Mouse (Mus musculus) neural tube, embryonic 15.5 days (tissue): Measurements from ENCODE around the gene Uts2r. TPM values are rescaled to one million over a fixed set of nuclear protein-coding genes. Genes with fewer than 3 reads are reported as not detected.

Source experiments
- ATAC-seq: fragments of 200-750 bp; cut with Nextera tagmentation; 2 replicates; pipeline ENCODE4 v1.8.0; 2017; ENCODE audit warnings: mild to moderate bottlenecking, moderate TSS enrichment, moderate library complexity; ENCODE audit not compliant: low FRiP score
- H3K27ac ChIP-seq: fragments of 300-500 bp; sonication (generic); replicated peaks from 2 replicates; pipeline ENCODE4 v1.5.1; 2015; ENCODE audit warnings: mild to moderate bottlenecking, inconsistent platforms
- H3K27me3 ChIP-seq: fragments of 300-500 bp; sonication (generic); replicated peaks from 2 replicates; pipeline ENCODE4 v1.6.1; 2015; ENCODE audit warnings: inconsistent platforms
- H3K36me3 ChIP-seq: fragments of 300-500 bp; sonication (generic); 2 replicates; pipeline ENCODE4 v1.6.1; 2015; ENCODE audit warnings: inconsistent platforms
- H3K4me1 ChIP-seq: fragments of 300-500 bp; sonication (generic); 2 replicates; pipeline ENCODE4 v1.6.1; 2015; ENCODE audit warnings: inconsistent platforms
- H3K4me2 ChIP-seq: fragments of 300-500 bp; sonication (generic); 2 replicates; pipeline ENCODE4 v1.6.1; 2015; ENCODE audit warnings: inconsistent platforms, mild to moderate bottlenecking, moderate library complexity
- H3K4me3 ChIP-seq: fragments of 300-500 bp; sonication (generic); replicated peaks from 2 replicates; pipeline ENCODE4 v1.5.1; 2015; ENCODE audit warnings: mild to moderate bottlenecking, inconsistent platforms
- H3K9ac ChIP-seq: fragments of 300-500 bp; sonication (generic); replicated peaks from 2 replicates; pipeline ENCODE4 v1.6.1; 2015; ENCODE audit warnings: mild to moderate bottlenecking, inconsistent platforms
- H3K9me3 ChIP-seq: fragments of 300-500 bp; sonication (generic); replicated peaks from 2 replicates; pipeline ENCODE4 v1.6.1; 2016; ENCODE audit warnings: inconsistent platforms
- WGBS: fragments of 180-500 bp; shearing (Covaris S2); methylation state at CpG from one replicate; pipeline ENCODE4 v1.1.7; 2015; ENCODE audit warnings: mixed read lengths; 5-methylcytosine and 5-hydroxymethylcytosine counted together
- polyA plus RNA-seq: library from polyadenylated mRNA; unstranded; fragments of >200 nt; fragmentation: Nextera tagmentation; extraction: Ambion mirVana; gene quantifications from 2 replicates; pipeline ENCODE4 v1.2.1, GENCODE M21; 2015

Gene Uts2r
- polyA plus RNA-seq, 1 experiment from 2014 or later: 0.46 TPM

- Histone ChIP-seq H3K4me1 (peaks cover 6% of the 10 kb centered on the region; the same call in 1 of the 2 replicates), H3K9ac (no peak overlapping the region), H3K27ac (no peak overlapping the region), H3K4me2 (no peak overlapping the region), H3K9me3 (no peaks in the 10 kb centered on the region), H3K27me3 (no peaks in the 10 kb centered on the region), H3K4me3 (no peak overlapping the region), H3K36me3 (no peaks in the 10 kb centered on the region)
- 39% methylated on average over 3 of the region's 3 CpGs for WGBS
- ATAC-seq: no peak
These were observed 14.2 kb downstream of the Uts2r start for GRCm38 (mm10) chr11:121174234-121174633.

- no peak overlapping the region for H3K4me2 ChIP-seq
- H3K9ac ChIP-seq: no peak overlapping the region
- 58% methylated on average over 12 of the region's 12 CpGs for WGBS
- no peaks in the 10 kb centered on the region for H3K9me3 ChIP-seq
- peaks cover 14% of the 10 kb centered on the region for H3K36me3 ChIP-seq
- H3K4me1 ChIP-seq: peaks cover 6% of the 10 kb centered on the region; the same call in 1 of the 2 replicates
- H3K4me3 ChIP-seq: no peak overlapping the region
- no peak for ATAC-seq
- H3K27ac ChIP-seq: no peak overlapping the region
- no peaks in the 10 kb centered on the region for H3K27me3 ChIP-seq
These were observed 16.5 kb downstream of the Uts2r start for GRCm38 (mm10) chr11:121176285-121177270.

DNA sequence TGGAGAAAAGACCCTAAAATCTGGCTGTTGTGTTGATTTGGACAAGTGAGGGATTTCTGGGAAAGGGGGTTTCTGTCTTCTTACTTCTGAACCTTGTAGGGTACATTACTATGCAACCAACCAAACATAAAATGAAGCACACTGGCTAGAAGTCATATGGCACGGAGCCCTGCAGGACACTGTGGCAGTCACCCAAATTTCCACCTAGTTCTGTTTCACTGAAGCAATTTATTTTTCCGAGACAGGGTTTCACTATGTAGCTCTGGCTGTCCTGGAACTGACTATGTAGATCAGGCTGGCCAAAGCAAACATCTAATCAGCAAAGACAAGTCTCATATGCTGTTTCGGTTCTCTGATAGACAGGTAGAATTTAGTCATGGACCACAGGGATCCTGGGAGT lies 29.6 kb downstream of the Uts2r start:
- no peak for ATAC-seq
- 75% methylated on average over 3 of the region's 3 CpGs for WGBS

GRCm38 (mm10) chr11:121192742-121193141 lies 32.7 kb downstream of the Uts2r start:
- Histone ChIP-seq H3K4me1 (no peaks in the 10 kb centered on the region), H3K4me2 (no peak overlapping the region), H3K9me3 (no peaks in the 10 kb centered on the region), H3K9ac (no peak overlapping the region), H3K36me3 (peaks cover 36% of the 10 kb centered on the region), H3K27me3 (no peaks in the 10 kb centered on the region), H3K27ac (no peak overlapping the region), H3K4me3 (no peak overlapping the region)
- 73% methylated on average over 2 of the region's 2 CpGs for WGBS
- ATAC-seq: no peak

More for the DNA sequence above, 29.6 kb downstream of the Uts2r start:
- no peaks in the 10 kb centered on the region for H3K27me3 ChIP-seq
- H3K9me3 ChIP-seq: no peaks in the 10 kb centered on the region
- no peak overlapping the region for H3K27ac ChIP-seq
- no peak overlapping the region for H3K9ac ChIP-seq
- H3K4me3 ChIP-seq: no peak overlapping the region
- H3K36me3 ChIP-seq: peaks cover 20% of the 10 kb centered on the region
- no peaks in the 10 kb centered on the region for H3K4me1 ChIP-seq
- H3K4me2 ChIP-seq: no peak overlapping the region

GRCm38 (mm10) chr11:121193415-121193814 lies 33.3 kb downstream of the Uts2r start:
- no peaks in the 10 kb centered on the region for H3K4me1 ChIP-seq
- no peaks in the 10 kb centered on the region for H3K27me3 ChIP-seq
- no peak overlapping the region for H3K4me3 ChIP-seq
- H3K9me3 ChIP-seq: no peaks in the 10 kb centered on the region
- H3K27ac ChIP-seq: no peak overlapping the region
- peaks cover 36% of the 10 kb centered on the region for H3K36me3 ChIP-seq
- no peak for ATAC-seq
- H3K4me2 ChIP-seq: no peak overlapping the region
- WGBS: 87% methylated on average over 3 of the region's 3 CpGs
- no peak overlapping the region for H3K9ac ChIP-seq

- Histone ChIP-seq H3K4me2 (no peak overlapping the region), H3K4me3 (no peak overlapping the region), H3K36me3 (peaks cover 39% of the 10 kb centered on the region), H3K9ac (no peak overlapping the region), H3K9me3 (no peaks in the 10 kb centered on the region), H3K4me1 (peaks cover 7% of the 10 kb centered on the region), H3K27me3 (no peaks in the 10 kb centered on the region), H3K27ac (no peak overlapping the region)
- WGBS: 62% methylated on average over 2 of the region's 2 CpGs
- ATAC-seq: no peak
These were observed 38.6 kb downstream of the Uts2r start for GRCm38 (mm10) chr11:121198622-121199021.

DNA sequence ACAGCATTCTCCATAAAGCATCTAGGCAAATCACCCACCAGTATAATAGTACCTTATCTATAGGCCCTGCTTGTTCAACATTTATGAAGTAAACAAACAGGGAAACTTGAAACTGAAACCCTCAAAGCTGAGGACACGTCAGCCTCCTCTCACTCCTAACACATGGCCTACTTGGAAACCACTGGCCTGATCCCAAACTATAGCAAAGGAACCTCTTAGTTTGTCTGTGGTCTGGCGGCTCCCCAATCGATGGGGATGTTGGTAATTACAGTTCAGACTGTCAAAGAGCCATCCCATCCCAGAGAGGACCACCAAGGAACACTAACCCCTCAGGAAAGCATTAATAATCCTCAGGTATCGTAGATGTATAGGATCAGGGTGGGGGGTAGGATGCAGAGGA lies 39.8 kb downstream of the Uts2r start:
- Histone ChIP-seq H3K9me3 (no peaks in the 10 kb centered on the region), H3K4me2 (no peak overlapping the region), H3K4me1 (peaks cover 10% of the 10 kb centered on the region), H3K27me3 (no peaks in the 10 kb centered on the region), H3K27ac (no peak overlapping the region), H3K9ac (no peak overlapping the region), H3K4me3 (no peak overlapping the region), H3K36me3 (peaks cover 30% of the 10 kb centered on the region)
- no peak for ATAC-seq
- 73% methylated on average over 4 of the region's 4 CpGs for WGBS

- Histone ChIP-seq H3K9ac (no peak overlapping the region), H3K4me2 (no peak overlapping the region), H3K27ac (no peak overlapping the region), H3K9me3 (no peaks in the 10 kb centered on the region), H3K4me3 (no peak overlapping the region), H3K27me3 (no peaks in the 10 kb centered on the region), H3K4me1 (peaks cover 14% of the 10 kb centered on the region), H3K36me3 (peaks cover 23% of the 10 kb centered on the region)
- ATAC-seq: no peak
- 95% methylated on average over 6 of the region's 6 CpGs for WGBS
These were observed 40.7 kb downstream of the Uts2r start for GRCm38 (mm10) chr11:121200781-121201180.

DNA sequence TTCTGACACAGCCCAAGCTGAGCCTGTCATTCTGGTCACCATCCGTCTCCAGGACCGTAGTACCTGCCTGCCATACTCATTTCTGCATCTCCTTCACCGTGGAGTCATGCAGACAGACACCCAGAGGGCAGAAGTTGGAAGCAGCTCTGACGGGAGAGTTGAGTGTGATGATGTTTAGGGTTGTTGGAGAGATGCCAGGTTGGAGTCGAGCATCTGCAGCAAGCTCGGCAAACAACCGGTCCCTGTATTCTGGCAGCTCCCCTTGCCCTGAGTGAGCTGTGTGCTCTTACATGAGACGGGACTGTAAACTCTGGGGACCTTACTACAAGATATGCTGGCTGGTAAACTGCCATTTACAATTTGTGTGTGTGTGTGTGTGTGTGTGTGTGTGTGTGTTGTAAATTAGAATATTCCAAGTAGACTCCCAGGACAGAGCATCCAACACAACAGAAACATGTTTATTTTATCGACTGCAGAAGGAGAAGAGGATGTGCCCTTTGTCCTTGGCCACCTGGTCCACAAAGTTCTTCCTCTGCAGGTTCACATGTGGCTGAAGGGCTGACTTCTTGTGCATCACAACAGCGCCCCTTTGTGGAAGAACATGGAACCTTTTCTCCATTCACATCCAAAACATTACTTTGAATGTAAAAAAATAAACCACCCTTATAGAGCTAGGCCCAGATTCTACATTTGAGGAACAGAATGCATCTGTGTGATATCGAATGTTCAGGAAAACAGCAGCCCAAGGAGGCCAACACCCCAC lies 41.5 kb downstream of the Uts2r start:
- Histone ChIP-seq H3K4me2 (no peak overlapping the region), H3K4me3 (no peak overlapping the region), H3K36me3 (peaks cover 16% of the 10 kb centered on the region; the same call in 1 of the 2 replicates), H3K9ac (no peak overlapping the region), H3K9me3 (no peaks in the 10 kb centered on the region), H3K4me1 (peaks cover 14% of the 10 kb centered on the region), H3K27ac (no peak overlapping the region), H3K27me3 (no peaks in the 10 kb centered on the region)
- WGBS: 51% methylated on average over 11 of the region's 11 CpGs
- no peak for ATAC-seq

DNA sequence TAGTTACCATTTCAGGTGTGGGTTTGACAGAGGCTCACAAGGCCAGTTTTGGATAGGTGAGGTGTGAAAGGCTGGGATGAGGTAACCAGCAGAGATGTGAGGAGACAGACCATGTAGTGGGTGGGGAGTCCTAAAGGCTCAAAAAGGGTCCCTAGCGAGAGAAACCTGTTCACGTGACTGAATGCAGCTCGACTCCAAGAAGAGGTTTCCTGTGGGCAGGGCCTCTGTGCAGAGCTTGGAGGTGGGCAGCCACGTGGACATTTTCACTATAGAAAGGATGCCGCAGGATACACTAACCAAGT lies 43.7 kb downstream of the Uts2r start:
- H3K9ac ChIP-seq: 0 out of 2 replicates have a peak overlapping the region, but pooled peaks have one; percentile 67
- no peak for ATAC-seq

DNA sequence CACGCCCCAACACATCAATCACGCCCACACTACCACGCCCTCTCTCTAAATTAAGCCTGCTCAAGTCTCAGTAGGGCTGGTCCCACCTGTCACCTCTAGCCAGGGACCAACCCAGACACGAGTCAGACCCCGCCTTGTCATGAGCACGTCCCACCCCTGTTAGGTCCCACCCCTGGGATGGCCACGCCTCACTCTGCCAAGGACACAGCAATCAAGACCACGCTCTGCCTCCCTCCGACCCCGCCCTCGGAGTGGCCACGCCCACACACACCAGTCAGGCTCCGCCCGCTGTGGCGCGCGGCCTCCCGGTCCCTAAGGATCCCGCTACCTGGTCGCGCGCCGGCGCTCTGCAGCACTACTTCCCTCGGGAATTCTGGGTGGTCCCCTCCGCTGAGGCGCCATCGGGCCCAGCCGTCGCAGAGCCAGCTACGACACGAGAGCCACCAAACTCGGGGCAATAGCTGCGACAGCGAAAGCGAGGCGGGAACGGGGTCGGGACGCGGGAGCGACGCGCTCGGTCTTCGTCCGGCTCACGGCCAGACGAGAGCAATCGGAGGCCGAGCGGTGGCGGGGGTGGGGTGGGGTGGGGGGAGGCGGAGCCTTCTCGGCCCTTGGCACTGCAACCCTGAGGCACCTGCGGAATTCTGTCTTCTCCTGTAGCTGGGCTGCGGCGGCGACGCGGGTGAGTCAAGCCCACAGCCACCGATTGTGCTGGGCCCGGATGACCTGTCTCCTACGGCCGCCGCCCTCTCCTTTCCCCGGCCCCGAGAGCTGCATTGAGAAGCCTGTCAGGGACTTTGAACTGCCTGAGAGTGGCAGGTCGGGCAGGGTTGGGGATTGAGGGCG lies 44.3 kb downstream of the Uts2r start, which contains the start of the genes Hexdc and Ogfod3:
Gene Hexdc, plus strand, starts transcription at position 273 of the 846 bp plus-strand sequence.
Gene Ogfod3, minus strand, starts transcription at position 551 of the 846 bp plus-strand sequence.
- peak within 1 kb of the TSS; percentile 68 for H3K4me3 ChIP-seq
- under 1% methylated on average over 70 of the region's 70 CpGs for WGBS
- peak; percentile 98 for ATAC-seq
- H3K27me3 ChIP-seq: no peaks in the 10 kb centered on the region
- peak within 1 kb of the TSS; percentile 91 for H3K27ac ChIP-seq
- H3K4me1 ChIP-seq: peaks cover 14% of the 10 kb centered on the region
- peak within 1 kb of the TSS; percentile 59 for H3K4me2 ChIP-seq
- peaks cover 19% of the 10 kb centered on the region for H3K36me3 ChIP-seq
- H3K9me3 ChIP-seq: no peaks in the 10 kb centered on the region
- peak within 1 kb of the TSS; percentile 67 for H3K9ac ChIP-seq

More for the DNA sequence above, 43.7 kb downstream of the Uts2r start:
- Histone ChIP-seq H3K4me1 (peaks cover 14% of the 10 kb centered on the region), H3K4me3 (peak overlapping the region; percentile 68), H3K27ac (peak overlapping the region; percentile 91), H3K4me2 (peak overlapping the region; percentile 59), H3K36me3 (peaks cover 21% of the 10 kb centered on the region), H3K27me3 (no peaks in the 10 kb centered on the region), H3K9me3 (no peaks in the 10 kb centered on the region)
- 0% methylated on average over 5 of the region's 5 CpGs for WGBS
